Mouse (Mus musculus) cortical plate, adult 2 months (tissue): ENCODE measurements around the gene Efna5. TPM values are rescaled to one million over a fixed set of nuclear protein-coding genes. Genes with fewer than 3 reads are reported as not detected.

ENCODE experiments used
- H3K27ac ChIP-seq: fragments of 200-500 bp; 2 replicates; pipeline ENCODE4 v1.5.1; 2012; ENCODE audit warnings: low read length, control low read depth, inconsistent platforms; ENCODE audit not compliant: insufficient read depth
- H3K4me1 ChIP-seq: fragments of 200-500 bp; 2 replicates; pipeline ENCODE4 v1.6.1; 2011; ENCODE audit warnings: low read length; ENCODE audit not compliant: control insufficient read depth, insufficient read depth
- H3K4me3 ChIP-seq: fragments of 200-500 bp; 2 replicates; pipeline ENCODE4 v1.5.1; 2011; ENCODE audit warnings: mild to moderate bottlenecking, low read length, control low read depth; ENCODE audit not compliant: insufficient read depth
- CTCF ChIP-seq: fragments of 200-500 bp; IDR thresholded peaks from 2 replicates; pipeline ENCODE4 v1.5.1; 2011; ENCODE audit warnings: mild to moderate bottlenecking, control low read depth, low read length; ENCODE audit not compliant: insufficient read depth; ENCODE audit errors: extremely low read depth
- POLR2A ChIP-seq: fragments of 200-500 bp; IDR thresholded peaks from 2 replicates; pipeline ENCODE4 v1.6.1; 2011; ENCODE audit warnings: mild to moderate bottlenecking, low read length, control low read depth; ENCODE audit not compliant: insufficient read depth; ENCODE audit errors: extremely low read depth
- polyA plus RNA-seq: library from polyadenylated mRNA; depleted of rRNA; stranded (reverse); fragments of >200 nt; gene quantifications from 2 replicates; pipeline ENCODE4 v1.2.3, GENCODE M21; 2012

Efna5 gene
- polyA plus RNA-seq, 1 experiment, result 14.8 TPM

GRCm38 (mm10) chr17:62694958-62695437 is 186.1 kb downstream of the Efna5 start:
- TF ChIP-seq POLR2A (no peak), CTCF (no peak)
- H3K27ac ChIP-seq, result no peak overlapping the region
- H3K4me3 ChIP-seq, result no peak overlapping the region
- H3K4me1 ChIP-seq, result no peaks in the 10 kb centered on the region

DNA sequence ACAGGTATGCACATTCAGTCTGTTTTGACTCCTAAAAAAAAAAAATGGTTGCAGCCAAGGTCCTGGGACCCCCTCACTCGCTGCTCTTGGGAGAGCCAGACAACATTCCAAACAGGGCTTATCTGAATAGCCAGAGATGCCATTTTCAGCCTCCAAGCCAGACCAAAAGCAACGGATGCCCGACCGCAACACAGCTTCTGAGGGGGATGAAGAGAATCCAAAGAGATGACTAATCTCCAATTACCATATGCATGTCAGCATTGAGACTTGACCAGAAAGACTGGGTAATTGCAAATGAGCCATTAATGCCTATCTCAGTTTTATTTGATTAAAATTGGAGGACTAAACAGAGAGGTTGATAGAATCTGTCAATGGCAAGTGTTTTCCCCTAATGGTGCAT is 188.9 kb downstream of the Efna5 start:
- H3K4me1 ChIP-seq, result peaks cover 3% of the 10 kb centered on the region; the same call in 1 of the 2 replicates
- no peak overlapping the region for H3K4me3 ChIP-seq
- H3K27ac ChIP-seq, result no peak overlapping the region
- TF ChIP-seq POLR2A (no peak), CTCF (no peak)

- no peak overlapping the region for H3K27ac ChIP-seq
- no peak overlapping the region for H3K4me3 ChIP-seq
- TF ChIP-seq CTCF (no peak), POLR2A (no peak)
- H3K4me1 ChIP-seq, result peaks cover 3% of the 10 kb centered on the region; the same call in 1 of the 2 replicates
These were observed 189.9 kb downstream of the Efna5 start for GRCm38 (mm10) chr17:62691201-62691715.

GRCm38 (mm10) chr17:62690256-62690655 is 190.9 kb downstream of the Efna5 start:
- Histone ChIP-seq H3K27ac (no peak overlapping the region), H3K4me1 (peaks cover 3% of the 10 kb centered on the region; the same call in 1 of the 2 replicates), H3K4me3 (no peak overlapping the region)
- TF ChIP-seq POLR2A (no peak), CTCF (no peak)

GRCm38 (mm10) chr17:62689646-62690045 is 191.5 kb downstream of the Efna5 start:
- H3K4me1 ChIP-seq, result peaks cover 3% of the 10 kb centered on the region; the same call in 1 of the 2 replicates
- H3K4me3 ChIP-seq, result no peak overlapping the region
- no peak overlapping the region for H3K27ac ChIP-seq
- TF ChIP-seq POLR2A (no peak), CTCF (no peak)

GRCm38 (mm10) chr17:62687369-62687768 is 193.7 kb downstream of the Efna5 start:
- TF ChIP-seq POLR2A (no peak), CTCF (no peak)
- Histone ChIP-seq H3K4me1 (peaks cover 3% of the 10 kb centered on the region; the same call in 1 of the 2 replicates), H3K4me3 (no peak overlapping the region), H3K27ac (0 out of 2 replicates have a peak overlapping the region, but pooled peaks have one; percentile 0)

- TF ChIP-seq CTCF, result no peak
- no peak for TF ChIP-seq POLR2A
- Histone ChIP-seq H3K4me1 (peaks cover 3% of the 10 kb centered on the region; the same call in 1 of the 2 replicates), H3K4me3 (no peak overlapping the region), H3K27ac (no peak overlapping the region)
These were observed 195.9 kb downstream of the Efna5 start for GRCm38 (mm10) chr17:62685181-62685580.

DNA sequence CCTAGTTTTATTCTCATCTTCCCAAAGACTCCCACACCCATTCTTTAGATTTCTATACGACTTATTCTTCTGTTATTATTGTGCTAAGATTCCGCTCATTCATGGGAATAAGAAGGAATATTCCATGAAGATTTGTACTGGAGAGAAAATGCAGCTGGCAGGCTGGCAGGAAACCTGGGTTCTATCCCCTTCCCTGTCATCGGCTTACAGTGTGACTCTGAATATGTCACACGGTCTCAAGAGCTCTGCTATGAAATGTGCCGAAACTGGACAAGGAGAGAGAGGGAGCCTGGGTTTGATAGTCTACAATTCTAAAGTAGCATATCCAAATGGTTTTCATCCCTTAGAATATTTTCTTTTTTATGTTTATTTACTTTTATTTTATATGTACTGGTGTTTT is 198.0 kb downstream of the Efna5 start:
- no peak for TF ChIP-seq POLR2A
- no peak for TF ChIP-seq CTCF
- Histone ChIP-seq H3K4me3 (no peak overlapping the region), H3K27ac (no peak overlapping the region), H3K4me1 (peaks cover 3% of the 10 kb centered on the region; the same call in 1 of the 2 replicates)

DNA sequence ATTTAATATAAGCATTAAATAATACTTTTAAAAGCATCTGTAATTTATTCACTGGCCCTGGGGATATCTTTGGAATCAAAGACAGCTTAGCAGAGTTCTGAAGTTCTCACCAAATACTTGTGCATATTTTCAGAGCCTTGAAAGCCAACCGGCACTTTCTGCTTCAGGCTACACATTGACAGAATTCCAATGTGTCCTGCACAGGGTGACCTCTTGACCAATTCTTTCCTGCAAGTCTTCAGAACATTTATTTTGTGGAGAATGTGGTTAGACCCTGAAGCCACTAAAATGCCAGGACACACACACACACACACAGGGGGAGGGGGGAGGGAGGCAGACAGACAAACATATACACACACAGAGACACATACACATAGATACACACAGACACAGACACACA is 199.4 kb downstream of the Efna5 start:
- TF ChIP-seq POLR2A (no peak), CTCF (no peak)
- Histone ChIP-seq H3K4me3 (no peak overlapping the region), H3K27ac (no peak overlapping the region), H3K4me1 (no peaks in the 10 kb centered on the region)

DNA sequence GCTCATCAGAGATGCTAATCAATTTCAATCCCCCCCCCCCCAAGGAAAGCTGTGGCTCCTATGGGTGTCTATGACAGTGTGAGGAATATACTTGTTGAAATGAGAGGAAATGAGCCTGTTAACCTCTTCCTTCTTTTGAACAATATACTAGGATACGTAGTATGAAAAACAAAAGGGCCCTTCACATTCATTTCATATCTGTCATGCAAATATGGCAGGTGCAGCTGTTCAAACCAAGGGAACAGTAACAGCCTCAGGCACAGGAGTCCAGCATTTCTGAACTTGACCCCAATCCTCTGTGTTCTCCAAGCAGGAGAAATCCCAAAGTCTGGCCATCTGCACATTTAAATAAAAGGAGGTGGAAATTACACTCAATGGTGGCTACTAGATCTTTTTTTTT is 200.4 kb downstream of the Efna5 start:
- Histone ChIP-seq H3K27ac (no peak overlapping the region), H3K4me3 (no peak overlapping the region), H3K4me1 (no peaks in the 10 kb centered on the region)
- TF ChIP-seq POLR2A (no peak), CTCF (no peak)
